Mouse (Mus musculus): Measurements from ENCODE around the gene Otogl. TPM values are rescaled to one million over a fixed set of nuclear protein-coding genes. Genes with fewer than 3 reads are reported as not detected.
"Not testable (repeated sequence)": the region's sequence is repeated elsewhere in the genome, so short reads cannot be mapped to it uniquely, and the experiment has no call there.

Gene Otogl
- polyA plus RNA-seq, 1 experiment from 2014 or later: not detected

- ATAC-seq (ENCODE audit: low FRiP score) (no peak), DNase-seq (ENCODE audit: low spot score, missing footprints) (peak; percentile 39)
- 94% methylated on average over 3 of the region's 3 CpGs for WGBS
- Histone ChIP-seq H3K4me2 (no peak overlapping the region), H3K27me3 (ENCODE audit: control insufficient read depth, insufficient read depth, low read length) (no peaks in the 10 kb centered on the region), H3K9ac (ENCODE audit: low read length) (no peak overlapping the region), H3K4me3 (ENCODE audit: low read depth, low read length) (no peak overlapping the region), H3K36me3 (ENCODE audit: control insufficient read depth, insufficient read depth, low read length) (no peaks in the 10 kb centered on the region), H3K27ac (ENCODE audit: low read depth, low read length) (no peak overlapping the region), H3K4me1 (ENCODE audit: control insufficient read depth, insufficient read depth, low read length) (no peaks in the 10 kb centered on the region), H3K9me3 (ENCODE audit: control insufficient read depth, low read length) (no peaks in the 10 kb centered on the region)
Observed at GRCm38 (mm10) chr10:107859220-107859619, 52.7 kb downstream of the Otogl start.

- Histone ChIP-seq H3K27ac (ENCODE audit: low read depth, low read length) (no peak overlapping the region), H3K4me3 (ENCODE audit: low read depth, low read length) (no peak overlapping the region), H3K36me3 (ENCODE audit: control insufficient read depth, insufficient read depth, low read length) (no peaks in the 10 kb centered on the region), H3K4me1 (ENCODE audit: control insufficient read depth, insufficient read depth, low read length) (no peaks in the 10 kb centered on the region), H3K27me3 (ENCODE audit: control insufficient read depth, insufficient read depth, low read length) (no peaks in the 10 kb centered on the region), H3K9ac (ENCODE audit: low read length) (no peak overlapping the region), H3K9me3 (ENCODE audit: control insufficient read depth, low read length) (no peaks in the 10 kb centered on the region), H3K4me2 (no peak overlapping the region)
- 22% methylated on average over 7 of the region's 7 CpGs for WGBS
- DNase-seq (ENCODE audit: low spot score, missing footprints) (peak; percentile 88), ATAC-seq (ENCODE audit: low FRiP score) (peak; percentile 79)
Observed at GRCm38 (mm10) chr10:107858684-107859083, 53.2 kb downstream of the Otogl start.

GRCm38 (mm10) chr10:107844906-107845305 is 67.0 kb downstream of the Otogl start:
- H3K9ac ChIP-seq (ENCODE audit: low read length): no peak overlapping the region
- 95% methylated on average over 1 of the region's 1 CpGs for WGBS
- ATAC-seq (ENCODE audit: low FRiP score) (no peak), DNase-seq (ENCODE audit: low spot score, missing footprints) (peak; percentile 45)
- no peak overlapping the region for H3K4me2 ChIP-seq
- no peaks in the 10 kb centered on the region for H3K27me3 ChIP-seq (ENCODE audit: control insufficient read depth, insufficient read depth, low read length)
- H3K36me3 ChIP-seq (ENCODE audit: control insufficient read depth, insufficient read depth, low read length): no peaks in the 10 kb centered on the region
- no peak overlapping the region for H3K27ac ChIP-seq (ENCODE audit: low read depth, low read length)
- no peak overlapping the region for H3K4me3 ChIP-seq (ENCODE audit: low read depth, low read length)
- no peaks in the 10 kb centered on the region for H3K4me1 ChIP-seq (ENCODE audit: control insufficient read depth, insufficient read depth, low read length)
- no peaks in the 10 kb centered on the region for H3K9me3 ChIP-seq (ENCODE audit: control insufficient read depth, low read length)

GRCm38 (mm10) chr10:107834452-107835239 is 77.3 kb downstream of the Otogl start:
- no peak overlapping the region for H3K27ac ChIP-seq (ENCODE audit: low read depth, low read length)
- H3K4me1 ChIP-seq (ENCODE audit: control insufficient read depth, insufficient read depth, low read length): no peaks in the 10 kb centered on the region
- H3K4me2 ChIP-seq: no peak overlapping the region
- no peaks in the 10 kb centered on the region for H3K36me3 ChIP-seq (ENCODE audit: control insufficient read depth, insufficient read depth, low read length)
- no peak overlapping the region for H3K9ac ChIP-seq (ENCODE audit: low read length)
- H3K27me3 ChIP-seq (ENCODE audit: control insufficient read depth, insufficient read depth, low read length): no peaks in the 10 kb centered on the region
- H3K9me3 ChIP-seq (ENCODE audit: control insufficient read depth, low read length): no peaks in the 10 kb centered on the region
- DNase-seq (ENCODE audit: low spot score, missing footprints) (no peak), ATAC-seq (ENCODE audit: low FRiP score) (no peak)
- WGBS: 86% methylated on average over 4 of the region's 4 CpGs
- H3K4me3 ChIP-seq (ENCODE audit: low read depth, low read length): no peak overlapping the region

GRCm38 (mm10) chr10:107829151-107829550 is 82.8 kb downstream of the Otogl start:
- Histone ChIP-seq H3K27ac (ENCODE audit: low read depth, low read length) (no peak overlapping the region), H3K4me3 (ENCODE audit: low read depth, low read length) (no peak overlapping the region), H3K9me3 (ENCODE audit: control insufficient read depth, low read length) (no peaks in the 10 kb centered on the region), H3K27me3 (ENCODE audit: control insufficient read depth, insufficient read depth, low read length) (no peaks in the 10 kb centered on the region), H3K4me1 (ENCODE audit: control insufficient read depth, insufficient read depth, low read length) (no peaks in the 10 kb centered on the region), H3K36me3 (ENCODE audit: control insufficient read depth, insufficient read depth, low read length) (no peaks in the 10 kb centered on the region), H3K4me2 (no peak overlapping the region), H3K9ac (ENCODE audit: low read length) (no peak overlapping the region)
- 57% methylated on average over 6 of the region's 6 CpGs for WGBS
- DNase-seq (ENCODE audit: low spot score, missing footprints) (no peak), ATAC-seq (ENCODE audit: low FRiP score) (no peak)

GRCm38 (mm10) chr10:107813814-107814483 is 98.0 kb downstream of the Otogl start:
- H3K4me1 ChIP-seq (ENCODE audit: control insufficient read depth, insufficient read depth, low read length): no peaks in the 10 kb centered on the region
- ATAC-seq (ENCODE audit: low FRiP score): no peak
- no peaks in the 10 kb centered on the region for H3K27me3 ChIP-seq (ENCODE audit: control insufficient read depth, insufficient read depth, low read length)
- no peak overlapping the region for H3K4me3 ChIP-seq (ENCODE audit: low read depth, low read length)
- WGBS: 90% methylated on average over 16 of the region's 16 CpGs
- no peak overlapping the region for H3K9ac ChIP-seq (ENCODE audit: low read length)
- H3K4me2 ChIP-seq: no peak overlapping the region
- no peak for DNase-seq (ENCODE audit: low spot score, missing footprints)
- H3K36me3 ChIP-seq (ENCODE audit: control insufficient read depth, insufficient read depth, low read length): no peaks in the 10 kb centered on the region
- H3K9me3 ChIP-seq (ENCODE audit: control insufficient read depth, low read length): no peaks in the 10 kb centered on the region
- no peak overlapping the region for H3K27ac ChIP-seq (ENCODE audit: low read depth, low read length)

- Histone ChIP-seq H3K4me2 (no peak overlapping the region), H3K9ac (ENCODE audit: low read length) (no peak overlapping the region), H3K36me3 (ENCODE audit: control insufficient read depth, insufficient read depth, low read length) (no peaks in the 10 kb centered on the region), H3K27me3 (ENCODE audit: control insufficient read depth, insufficient read depth, low read length) (no peaks in the 10 kb centered on the region), H3K4me1 (ENCODE audit: control insufficient read depth, insufficient read depth, low read length) (no peaks in the 10 kb centered on the region), H3K27ac (ENCODE audit: low read depth, low read length) (no peak overlapping the region), H3K9me3 (ENCODE audit: control insufficient read depth, low read length) (no peaks in the 10 kb centered on the region), H3K4me3 (ENCODE audit: low read depth, low read length) (no peak overlapping the region)
- WGBS: 88% methylated on average over 6 of the region's 6 CpGs
- DNase-seq (ENCODE audit: low spot score, missing footprints) (no peak), ATAC-seq (ENCODE audit: low FRiP score) (no peak)
Observed at GRCm38 (mm10) chr10:107810649-107811398, 101.1 kb downstream of the Otogl start.

GRCm38 (mm10) chr10:107805203-107805602 is 106.7 kb downstream of the Otogl start:
- no peaks in the 10 kb centered on the region for H3K36me3 ChIP-seq (ENCODE audit: control insufficient read depth, insufficient read depth, low read length)
- no peak overlapping the region for H3K9ac ChIP-seq (ENCODE audit: low read length)
- H3K4me1 ChIP-seq (ENCODE audit: control insufficient read depth, insufficient read depth, low read length): no peaks in the 10 kb centered on the region
- no peaks in the 10 kb centered on the region for H3K9me3 ChIP-seq (ENCODE audit: control insufficient read depth, low read length)
- DNase-seq (ENCODE audit: low spot score, missing footprints) (no peak), ATAC-seq (ENCODE audit: low FRiP score) (no peak)
- no peak overlapping the region for H3K27ac ChIP-seq (ENCODE audit: low read depth, low read length)
- no peak overlapping the region for H3K4me2 ChIP-seq
- no peak overlapping the region for H3K4me3 ChIP-seq (ENCODE audit: low read depth, low read length)
- H3K27me3 ChIP-seq (ENCODE audit: control insufficient read depth, insufficient read depth, low read length): no peaks in the 10 kb centered on the region
- 82% methylated on average over 2 of the region's 2 CpGs for WGBS

GRCm38 (mm10) chr10:107804285-107804684 is 107.6 kb downstream of the Otogl start:
- not testable (repeated sequence) for ATAC-seq (ENCODE audit: low FRiP score); DNase-seq (ENCODE audit: low spot score, missing footprints); H3K9me3 ChIP-seq (ENCODE audit: control insufficient read depth, low read length); H3K4me1 ChIP-seq (ENCODE audit: control insufficient read depth, insufficient read depth, low read length); H3K27me3 ChIP-seq (ENCODE audit: control insufficient read depth, insufficient read depth, low read length); H3K36me3 ChIP-seq (ENCODE audit: control insufficient read depth, insufficient read depth, low read length); H3K4me3 ChIP-seq (ENCODE audit: low read depth, low read length); H3K9ac ChIP-seq (ENCODE audit: low read length); H3K4me2 ChIP-seq; H3K27ac ChIP-seq (ENCODE audit: low read depth, low read length)
- 83% methylated on average over 2 of the region's 2 CpGs for WGBS

All from midbrain, embryonic 11.5 days (tissue).